Mouse (Mus musculus): Measurements from ENCODE around the gene Prpf40a.

Prpf40a gene

GRCm38 (mm10) chr2:53105408-53105807 lies 85.7 kb downstream of the Prpf40a start:
- DNase-seq = no peak

DNA sequence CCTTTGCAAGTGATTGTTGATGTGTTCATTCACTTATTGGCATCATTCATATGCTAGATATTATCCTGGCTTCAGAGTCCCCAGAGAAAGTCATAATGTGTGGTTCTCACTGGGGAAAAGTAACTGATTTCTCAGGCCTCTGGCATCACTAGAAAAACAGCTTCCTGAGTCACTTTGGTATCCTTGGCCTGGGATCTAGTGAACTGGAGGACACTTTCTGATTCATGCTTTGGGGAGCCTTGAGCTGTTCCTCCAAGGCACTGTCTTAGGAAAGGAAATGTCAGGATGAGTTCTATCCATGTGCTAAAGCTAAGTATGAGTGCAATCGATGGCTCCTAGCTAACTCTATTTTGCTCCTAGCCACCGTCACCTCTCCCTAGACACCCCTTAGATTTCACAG lies 88.2 kb downstream of the Prpf40a start:
- no peak for DNase-seq

- no peak for DNase-seq
Measured at GRCm38 (mm10) chr2:53101885-53102740, 89.0 kb downstream of the Prpf40a start.

DNA sequence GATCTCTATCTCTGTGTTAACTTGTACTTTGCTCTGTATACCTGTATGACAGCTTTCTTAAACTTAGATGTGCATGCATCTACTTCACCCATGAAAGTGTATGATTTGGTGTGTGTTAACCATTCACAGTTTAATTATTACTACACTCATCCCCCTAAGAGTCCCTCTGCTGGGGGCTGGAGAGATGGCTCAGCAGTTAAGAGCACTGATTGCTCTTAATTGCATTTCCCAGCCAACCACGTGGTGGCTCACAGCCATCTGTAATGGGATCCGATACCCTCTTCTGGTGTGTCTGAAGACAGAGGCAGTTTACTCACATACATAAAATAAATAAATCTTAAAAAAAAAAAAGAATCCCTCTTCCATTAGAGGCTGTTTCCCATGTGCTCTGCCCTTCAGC lies 91.0 kb downstream of the Prpf40a start:
- DNase-seq = no peak

GRCm38 (mm10) chr2:53095489-53095888 lies 95.6 kb downstream of the Prpf40a start:
- DNase-seq = no peak

DNA sequence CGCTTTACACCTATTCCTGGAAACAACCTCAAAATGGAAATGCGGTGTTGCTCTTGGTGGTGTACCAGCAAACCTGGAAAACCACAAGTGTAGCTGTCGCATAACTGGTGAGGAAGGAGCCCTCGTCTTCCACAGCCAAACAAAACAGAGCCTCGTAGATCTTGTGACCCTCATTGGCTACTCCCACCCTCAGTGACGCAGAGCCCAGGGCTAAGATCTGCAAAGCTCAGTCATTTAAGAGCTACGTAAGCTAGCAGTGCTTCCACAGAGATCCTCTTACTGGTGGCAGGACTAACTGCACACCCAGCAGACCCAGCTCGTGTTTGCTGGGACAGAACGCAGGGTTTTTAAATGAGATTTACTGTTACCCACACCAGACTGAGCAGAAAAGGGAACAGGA lies 96.1 kb downstream of the Prpf40a start:
- DNase-seq = no peak

DNA sequence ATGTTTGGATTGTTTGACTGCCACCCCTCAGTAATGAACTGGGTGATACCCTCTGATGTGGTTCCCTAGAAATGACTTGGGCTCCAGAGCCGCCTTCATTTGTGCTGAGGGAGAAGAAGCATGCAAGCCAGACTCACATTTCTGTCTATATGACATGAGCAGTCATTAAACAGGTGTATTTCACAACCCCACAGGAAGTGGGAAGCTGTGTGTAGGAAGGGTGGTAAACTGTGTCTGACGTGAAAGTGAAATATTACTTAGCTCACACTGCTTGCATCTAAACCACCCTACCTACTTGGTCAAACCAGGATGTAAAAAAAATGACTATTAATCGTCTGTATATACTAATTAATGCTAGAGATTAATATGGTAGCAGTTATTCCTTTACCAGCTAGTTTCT lies 102.3 kb downstream of the Prpf40a start:
- DNase-seq = no peak

- DNase-seq = peak; percentile 71 to 73
Measured at GRCm38 (mm10) chr2:53085617-53086202, 105.4 kb downstream of the Prpf40a start.

Data from cerebellum, adult 18-20 months (tissue).